Mouse (Mus musculus): ENCODE measurements around the gene Olfr1359. TPM values are rescaled to one million over a fixed set of nuclear protein-coding genes. Genes with fewer than 3 reads are reported as not detected.
A peak's percentile ranks its signal among the peaks of the same experiment; 100 is the strongest.
"Not testable (repeated sequence)": the region's sequence is repeated elsewhere in the genome, so short reads cannot be mapped to it uniquely, and the experiment has no call there.

Olfr1359 gene
- polyA plus RNA-seq, 1 experiment from 2014 or later: 0.27 TPM

DNA sequence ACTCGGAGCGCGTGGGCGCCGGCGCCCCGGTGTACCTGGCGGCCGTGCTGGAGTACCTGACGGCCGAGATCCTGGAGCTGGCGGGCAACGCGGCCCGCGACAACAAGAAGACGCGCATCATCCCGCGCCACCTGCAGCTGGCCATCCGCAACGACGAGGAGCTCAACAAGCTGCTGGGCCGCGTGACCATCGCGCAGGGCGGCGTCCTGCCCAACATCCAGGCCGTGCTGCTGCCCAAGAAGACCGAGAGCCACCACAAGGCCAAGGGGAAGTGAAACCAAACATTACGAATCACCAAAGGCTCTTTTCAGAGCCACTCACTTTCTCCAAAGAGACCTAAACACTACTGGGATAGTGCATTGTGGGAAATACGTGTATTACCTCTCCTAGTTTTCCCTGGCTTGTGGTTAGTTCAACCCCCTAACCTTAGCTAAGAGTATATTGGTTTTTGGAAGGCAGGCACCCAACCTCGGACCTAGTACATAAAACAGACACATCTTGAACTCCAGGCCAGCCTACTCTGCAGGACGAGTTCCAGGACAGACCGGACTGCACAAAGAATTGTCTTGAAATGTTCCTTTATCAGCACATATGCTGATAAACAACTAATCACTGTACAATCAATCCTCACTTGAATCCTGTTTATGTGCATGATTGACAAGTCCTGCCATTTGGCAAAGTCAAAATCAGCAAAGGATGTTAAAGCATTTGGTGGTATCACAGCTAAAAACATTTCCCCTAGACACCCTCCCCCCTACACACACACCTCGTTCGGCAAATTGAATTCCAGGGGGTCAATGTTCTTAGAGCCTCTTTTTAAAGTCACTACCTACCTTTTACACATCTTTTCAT lies 18.9 kb downstream of the Olfr1359 start:
- 0% methylated on average over 12 of the region's 38 CpGs for WGBS
- H3K36me3 ChIP-seq; H3K9me3 ChIP-seq (replicated peaks); H3K27me3 ChIP-seq: not testable (repeated sequence)
- Histone ChIP-seq H3K4me3 (replicated peaks) (peak overlapping the region; percentile 44), H3K4me1 (peaks cover 32% of the 10 kb centered on the region), H3K4me2 (replicated peaks) (peak overlapping the region; percentile 69), H3K27ac (replicated peaks) (peak overlapping the region; percentile 92), H3K9ac (peak overlapping the region; percentile 39; the same call in 1 of the 2 replicates)
- peak; percentile 5; the same call in 1 of the 2 replicates for ATAC-seq (ENCODE audit: insufficient number of reproducible peaks, low FRiP score, low TSS enrichment, low read depth)

DNA sequence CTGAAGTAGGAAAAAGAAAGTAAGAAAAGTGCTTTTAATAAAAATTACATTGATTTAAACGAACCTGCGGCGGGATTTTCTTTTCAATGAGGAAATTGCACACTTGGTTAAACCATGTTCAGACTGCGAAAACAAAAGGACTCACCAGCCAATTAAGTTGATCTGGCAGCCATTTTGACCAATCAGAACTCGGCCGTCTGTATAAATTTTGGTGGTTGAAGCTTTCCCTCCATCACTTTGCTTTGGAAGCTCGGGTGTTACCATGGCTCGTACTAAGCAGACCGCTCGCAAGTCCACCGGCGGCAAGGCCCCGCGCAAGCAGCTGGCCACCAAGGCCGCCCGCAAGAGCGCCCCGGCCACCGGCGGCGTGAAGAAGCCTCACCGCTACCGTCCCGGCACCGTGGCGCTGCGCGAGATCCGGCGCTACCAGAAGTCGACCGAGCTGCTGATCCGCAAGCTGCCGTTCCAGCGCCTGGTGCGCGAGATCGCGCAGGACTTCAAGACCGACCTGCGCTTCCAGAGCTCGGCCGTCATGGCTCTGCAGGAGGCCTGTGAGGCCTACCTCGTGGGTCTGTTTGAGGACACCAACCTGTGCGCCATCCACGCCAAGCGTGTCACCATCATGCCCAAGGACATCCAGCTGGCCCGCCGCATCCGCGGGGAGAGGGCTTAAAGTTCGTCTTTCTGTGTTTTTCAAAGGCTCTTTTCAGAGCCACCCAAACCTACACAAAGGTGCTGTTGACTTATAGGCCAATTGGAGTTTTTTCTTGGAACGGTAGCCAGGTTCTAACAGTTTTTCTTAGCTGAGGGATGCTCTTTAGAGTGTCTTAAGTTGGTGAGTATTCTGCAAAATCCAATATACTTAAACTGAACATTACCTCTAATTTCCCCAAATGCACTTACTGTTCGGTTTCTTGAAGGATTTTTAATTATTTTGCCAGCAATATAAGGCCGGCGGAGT lies 19.8 kb downstream of the Olfr1359 start, which contains the start of gene Hist1h3h:
Gene Hist1h3h, plus strand, starts transcription at position 263 of the 961 bp plus-strand sequence.
- WGBS: under 1% methylated on average over 28 of the region's 56 CpGs
- H3K4me2 ChIP-seq (replicated peaks): peak within 1 kb of the TSS; percentile 69
- not testable (repeated sequence) for H3K36me3 ChIP-seq; H3K9me3 ChIP-seq (replicated peaks); H3K27me3 ChIP-seq
- H3K27ac ChIP-seq (replicated peaks): peak within 1 kb of the TSS; percentile 92
- H3K4me1 ChIP-seq: peaks cover 35% of the 10 kb centered on the region
- ATAC-seq (ENCODE audit: insufficient number of reproducible peaks, low FRiP score, low TSS enrichment, low read depth): peak; percentile 65; the same call in 1 of the 2 replicates
- peak within 1 kb of the TSS; percentile 39 for H3K9ac ChIP-seq
- H3K4me3 ChIP-seq (replicated peaks): peak within 1 kb of the TSS; percentile 44

DNA sequence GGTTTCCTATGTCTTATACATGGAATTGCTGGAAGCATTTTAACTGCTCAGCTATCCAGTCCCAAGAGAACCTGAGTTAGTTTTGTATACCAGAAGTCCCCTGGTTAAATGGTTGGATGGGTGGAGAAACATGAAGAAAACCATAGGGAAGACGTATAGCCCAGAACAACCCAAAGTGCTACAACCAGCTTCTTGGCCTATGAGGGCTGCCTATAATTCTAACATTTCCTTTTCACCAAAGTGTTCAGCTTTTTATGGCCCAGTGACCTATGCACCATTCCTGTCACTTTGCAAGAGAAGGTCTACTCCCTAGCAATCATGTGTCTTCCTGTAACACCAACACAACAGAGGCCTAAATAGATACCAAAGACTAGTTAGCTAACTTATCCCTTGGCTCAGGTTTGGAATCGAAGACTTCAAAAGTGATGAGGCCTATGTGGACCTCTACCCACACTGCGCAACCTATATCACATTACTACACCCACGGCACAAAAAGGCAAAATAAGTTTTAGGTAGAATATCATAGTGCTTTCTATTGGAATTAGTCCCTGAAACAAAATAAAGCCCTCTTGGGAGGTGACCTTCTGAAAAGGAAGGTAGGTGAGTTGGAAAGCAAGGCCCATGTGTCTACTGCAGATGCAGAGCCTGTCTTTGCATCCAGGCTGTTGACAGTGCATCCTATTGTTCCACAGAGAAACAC lies 20.6 kb downstream of the Olfr1359 start:
- peak overlapping the region; percentile 31 for H3K9ac ChIP-seq
- ATAC-seq (ENCODE audit: insufficient number of reproducible peaks, low FRiP score, low TSS enrichment, low read depth): no peak
- peak overlapping the region; percentile 55 for H3K4me2 ChIP-seq (replicated peaks)
- no peaks in the 10 kb centered on the region for H3K36me3 ChIP-seq
- no peaks in the 10 kb centered on the region for H3K9me3 ChIP-seq (replicated peaks)
- peak overlapping the region; percentile 44 for H3K4me3 ChIP-seq (replicated peaks)
- peaks cover 36% of the 10 kb centered on the region for H3K4me1 ChIP-seq
- no peaks in the 10 kb centered on the region for H3K27me3 ChIP-seq
- WGBS: 43% methylated on average over 4 of the region's 4 CpGs
- peak overlapping the region; percentile 81 for H3K27ac ChIP-seq (replicated peaks)

DNA sequence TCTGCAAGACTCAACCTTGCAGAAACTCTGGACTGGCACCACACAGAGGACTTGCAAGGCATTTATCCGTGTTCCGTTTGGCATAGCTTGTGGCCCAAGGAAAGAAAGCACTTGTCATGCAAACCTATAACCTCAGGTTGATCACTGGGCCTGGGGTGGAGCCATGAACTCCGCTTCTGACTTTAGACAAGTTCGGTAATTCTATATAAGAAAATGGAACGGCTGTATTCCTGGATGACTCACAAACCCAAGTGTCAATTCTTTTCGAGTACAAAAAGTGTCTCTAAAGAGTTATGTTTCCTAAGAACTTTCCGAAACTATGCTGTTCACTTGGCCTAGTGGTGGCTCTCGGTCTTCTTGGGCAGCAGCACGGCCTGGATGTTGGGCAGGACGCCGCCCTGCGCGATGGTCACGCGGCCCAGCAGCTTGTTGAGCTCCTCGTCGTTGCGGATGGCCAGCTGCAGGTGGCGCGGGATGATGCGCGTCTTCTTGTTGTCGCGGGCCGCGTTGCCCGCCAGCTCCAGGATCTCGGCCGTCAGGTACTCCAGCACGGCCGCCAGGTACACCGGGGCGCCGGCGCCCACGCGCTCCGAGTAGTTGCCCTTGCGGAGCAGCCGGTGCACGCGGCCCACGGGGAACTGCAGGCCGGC lies 23.3 kb downstream of the Olfr1359 start:
- not testable (repeated sequence) for H3K27me3 ChIP-seq; H3K9me3 ChIP-seq (replicated peaks); ATAC-seq (ENCODE audit: insufficient number of reproducible peaks, low FRiP score, low TSS enrichment, low read depth); H3K36me3 ChIP-seq
- peak overlapping the region; percentile 23; the same call in 1 of the 2 replicates for H3K9ac ChIP-seq
- 2% methylated on average over 21 of the region's 44 CpGs for WGBS
- H3K4me2 ChIP-seq (replicated peaks): peak overlapping the region; percentile 64
- peak overlapping the region; percentile 43 for H3K4me3 ChIP-seq (replicated peaks)
- peaks cover 27% of the 10 kb centered on the region for H3K4me1 ChIP-seq
- peak overlapping the region; percentile 88 for H3K27ac ChIP-seq (replicated peaks)

DNA sequence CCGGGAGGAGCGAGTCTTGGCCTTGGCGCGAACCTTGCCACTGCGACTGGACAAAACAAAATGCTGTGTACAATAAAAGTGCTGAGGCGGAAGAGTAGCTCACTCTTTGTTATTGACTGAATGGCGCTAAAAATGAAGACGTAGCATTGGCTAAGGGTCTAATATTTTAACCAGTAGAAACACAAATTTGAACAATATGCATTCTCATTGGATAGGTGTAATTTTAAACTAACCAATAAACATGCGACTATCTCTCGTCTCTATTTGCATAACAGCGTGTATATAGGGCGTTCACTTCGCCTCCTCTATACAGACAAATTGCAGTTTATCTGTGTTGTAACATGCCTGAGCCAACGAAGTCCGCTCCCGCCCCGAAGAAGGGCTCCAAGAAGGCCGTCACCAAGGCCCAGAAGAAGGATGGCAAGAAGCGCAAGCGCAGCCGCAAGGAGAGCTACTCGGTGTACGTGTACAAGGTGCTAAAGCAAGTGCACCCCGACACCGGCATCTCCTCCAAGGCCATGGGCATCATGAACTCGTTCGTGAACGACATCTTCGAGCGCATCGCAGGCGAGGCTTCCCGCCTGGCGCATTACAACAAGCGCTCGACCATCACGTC lies 24.0 kb downstream of the Olfr1359 start, which contains the start of gene Hist1h2bm:
Gene Hist1h2bm, plus strand, starts transcription at position 288 of the 616 bp plus-strand sequence.
- WGBS: under 1% methylated on average over 37 of the region's 37 CpGs
- H3K9me3 ChIP-seq (replicated peaks); H3K27me3 ChIP-seq; H3K36me3 ChIP-seq: not testable (repeated sequence)
- Histone ChIP-seq H3K4me1 (peaks cover 24% of the 10 kb centered on the region), H3K27ac (replicated peaks) (peak within 1 kb of the TSS; percentile 88), H3K9ac (peak within 1 kb of the TSS; percentile 37), H3K4me2 (replicated peaks) (peak within 1 kb of the TSS; percentile 64), H3K4me3 (replicated peaks) (peak within 1 kb of the TSS; percentile 43)
- peak; percentile 96 for ATAC-seq (ENCODE audit: insufficient number of reproducible peaks, low FRiP score, low TSS enrichment, low read depth)

DNA sequence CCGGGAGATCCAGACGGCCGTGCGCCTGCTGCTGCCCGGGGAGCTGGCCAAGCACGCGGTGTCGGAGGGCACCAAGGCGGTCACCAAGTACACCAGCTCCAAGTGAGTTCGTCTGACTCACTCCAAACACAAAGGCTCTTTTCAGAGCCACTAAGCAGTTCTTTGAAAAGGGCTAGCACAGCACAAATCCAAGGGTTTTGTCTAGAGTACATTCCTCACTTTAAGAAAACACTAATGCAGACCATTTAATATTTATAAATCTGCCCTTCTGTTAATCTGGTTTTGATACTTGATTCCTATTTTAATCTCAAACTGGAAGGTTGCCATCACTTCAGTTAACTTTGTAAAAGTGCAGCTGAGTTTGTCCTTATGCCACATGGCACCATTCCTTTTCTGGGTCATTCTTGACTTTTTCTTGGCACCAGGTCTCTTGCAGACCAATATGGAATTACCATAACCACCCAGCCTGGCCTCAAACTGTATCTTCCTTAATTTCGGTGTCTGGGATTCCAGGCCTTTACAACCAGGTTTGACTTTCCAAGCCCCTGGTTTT lies 24.5 kb downstream of the Olfr1359 start:
- H3K27me3 ChIP-seq: no peaks in the 10 kb centered on the region
- peak overlapping the region; percentile 64 for H3K4me2 ChIP-seq (replicated peaks)
- H3K9me3 ChIP-seq (replicated peaks): no peaks in the 10 kb centered on the region
- WGBS: 2% methylated on average over 11 of the region's 11 CpGs
- peaks cover 21% of the 10 kb centered on the region for H3K4me1 ChIP-seq
- H3K27ac ChIP-seq (replicated peaks): peak overlapping the region; percentile 88
- peak overlapping the region; percentile 43 for H3K4me3 ChIP-seq (replicated peaks)
- peak overlapping the region; percentile 37; the same call in 1 of the 2 replicates for H3K9ac ChIP-seq
- no peaks in the 10 kb centered on the region for H3K36me3 ChIP-seq
- 0 out of 2 replicates have a peak, but pooled peaks have one; percentile 1 for ATAC-seq (ENCODE audit: insufficient number of reproducible peaks, low FRiP score, low TSS enrichment, low read depth)

DNA sequence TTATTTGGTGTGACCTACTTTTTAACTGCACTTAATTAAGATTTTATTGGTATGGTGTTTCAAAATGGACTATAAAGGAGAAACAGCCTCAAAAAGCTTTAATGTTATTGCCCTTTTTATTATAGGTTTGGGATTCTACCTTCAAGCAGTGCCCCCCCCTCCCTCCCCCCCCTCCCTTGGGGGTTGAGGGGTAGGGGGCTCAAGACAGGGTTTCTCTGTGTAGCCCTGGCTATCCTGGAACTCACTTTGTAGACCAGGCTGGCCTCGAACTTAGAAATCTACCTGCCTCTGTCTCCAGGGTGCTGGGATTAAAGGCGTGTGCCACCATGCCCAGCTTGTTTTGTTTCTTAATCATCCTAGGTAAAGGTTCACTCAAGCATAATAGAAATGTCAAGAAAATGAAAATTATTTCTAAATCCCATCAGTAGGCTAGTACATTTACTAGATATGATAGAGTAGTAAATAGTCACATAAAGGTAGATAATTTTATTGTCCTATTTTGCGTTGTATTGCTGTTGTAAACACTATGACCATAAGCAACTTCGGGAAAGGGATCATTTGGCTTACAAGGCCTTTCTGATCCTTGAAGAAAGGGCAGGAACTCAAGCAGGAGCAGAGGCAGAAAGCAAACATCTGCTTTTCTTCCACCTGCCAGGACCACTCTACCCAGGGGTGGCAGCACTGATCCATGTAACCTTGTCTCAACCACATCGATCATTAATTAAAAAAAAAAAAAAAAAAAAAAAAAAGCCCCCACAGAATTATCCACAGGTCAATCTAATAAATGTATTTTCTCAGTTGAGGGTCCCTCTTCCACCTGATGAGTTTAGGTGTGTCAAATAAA lies 25.3 kb downstream of the Olfr1359 start:
- Histone ChIP-seq H3K4me1 (peaks cover 17% of the 10 kb centered on the region), H3K36me3 (no peaks in the 10 kb centered on the region), H3K27me3 (no peaks in the 10 kb centered on the region), H3K9ac (no peak overlapping the region), H3K4me2 (replicated peaks) (peak overlapping the region; percentile 64), H3K4me3 (replicated peaks) (no peak overlapping the region), H3K27ac (replicated peaks) (peak overlapping the region; percentile 88; the same call in 1 of the 2 replicates), H3K9me3 (replicated peaks) (no peaks in the 10 kb centered on the region)
- 33% methylated on average over 5 of the region's 5 CpGs for WGBS
- no peak for ATAC-seq (ENCODE audit: insufficient number of reproducible peaks, low FRiP score, low TSS enrichment, low read depth)

DNA sequence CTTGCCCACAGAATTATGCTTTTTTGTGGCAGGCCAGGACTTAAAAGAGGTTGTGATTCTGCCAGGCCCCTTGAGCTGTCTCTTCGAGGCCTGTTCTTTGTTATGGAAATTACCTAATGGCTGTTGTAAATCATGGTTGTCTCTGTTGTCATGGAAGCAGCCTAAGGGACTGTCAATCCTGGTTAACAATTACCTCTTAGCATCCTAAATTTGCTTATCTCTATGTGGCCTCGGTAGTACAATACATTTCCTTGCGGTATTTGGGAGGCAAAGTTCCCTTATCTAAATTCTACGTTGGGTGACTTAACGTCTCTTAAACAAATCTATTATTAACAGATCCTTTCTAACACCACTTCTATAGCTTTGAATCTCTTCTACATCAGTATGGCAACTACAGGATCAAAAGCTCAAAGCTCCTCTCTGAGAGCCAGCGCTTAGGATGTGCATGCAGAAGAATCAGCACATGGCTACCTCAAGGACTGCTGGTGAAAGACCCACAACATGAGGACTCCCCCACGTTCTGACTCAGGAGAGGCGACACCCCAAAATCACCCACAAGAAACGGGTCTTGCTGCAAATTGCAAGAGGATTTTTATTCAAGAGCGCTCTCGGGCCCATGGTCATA lies 30.1 kb downstream of the Olfr1359 start:
- Histone ChIP-seq H3K4me3 (replicated peaks) (no peak overlapping the region), H3K36me3 (no peaks in the 10 kb centered on the region), H3K27me3 (no peaks in the 10 kb centered on the region), H3K27ac (replicated peaks) (no peak overlapping the region), H3K9me3 (replicated peaks) (no peaks in the 10 kb centered on the region), H3K4me1 (no peaks in the 10 kb centered on the region), H3K4me2 (replicated peaks) (no peak overlapping the region), H3K9ac (no peak overlapping the region)
- ATAC-seq (ENCODE audit: insufficient number of reproducible peaks, low FRiP score, low TSS enrichment, low read depth): no peak
- WGBS: 39% methylated on average over 11 of the region's 11 CpGs

DNA sequence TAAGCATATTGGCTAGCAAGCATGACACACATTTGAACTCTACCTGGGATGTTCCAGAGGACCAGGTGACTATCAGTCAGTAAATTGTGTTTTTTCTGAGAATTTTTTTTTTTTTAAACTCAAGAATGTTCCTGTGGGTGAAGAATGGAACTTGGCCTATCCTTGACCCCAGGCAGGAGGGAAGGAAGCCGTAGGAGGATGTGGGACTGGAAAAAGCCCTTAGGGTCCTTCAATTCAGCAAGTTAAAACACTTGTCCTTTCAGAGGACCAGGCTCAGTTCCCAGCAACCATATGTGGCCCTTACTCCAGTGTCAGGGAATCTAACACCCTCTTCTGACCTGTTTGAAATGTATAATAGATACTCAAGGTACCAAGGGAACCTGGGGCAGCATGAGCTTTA lies 31.6 kb downstream of the Olfr1359 start:
- no peaks in the 10 kb centered on the region for H3K36me3 ChIP-seq
- ATAC-seq (ENCODE audit: insufficient number of reproducible peaks, low FRiP score, low TSS enrichment, low read depth): no peak
- H3K9me3 ChIP-seq (replicated peaks): no peaks in the 10 kb centered on the region
- 36% methylated on average over 1 of the region's 1 CpGs for WGBS
- no peaks in the 10 kb centered on the region for H3K27me3 ChIP-seq
- H3K4me3 ChIP-seq (replicated peaks): no peak overlapping the region
- H3K4me2 ChIP-seq (replicated peaks): no peak overlapping the region
- H3K4me1 ChIP-seq: peaks cover 6% of the 10 kb centered on the region
- no peak overlapping the region for H3K9ac ChIP-seq
- H3K27ac ChIP-seq (replicated peaks): no peak overlapping the region

All from embryonic facial prominence, embryonic 15.5 days (tissue).